Mouse (Mus musculus) bone marrow, adult 2 months (tissue): Measurements from ENCODE around the gene Arhgef3. TPM values are rescaled to one million over a fixed set of nuclear protein-coding genes. Genes with fewer than 3 reads are reported as not detected.
A peak's percentile ranks its signal among the peaks of the same experiment; 100 is the strongest.

Source experiments
- H3K27ac ChIP-seq: fragments of 200-500 bp; 2 replicates; pipeline ENCODE4 v1.5.1; 2012; ENCODE audit warnings: low read depth, mild to moderate bottlenecking, control low read depth, inconsistent platforms, low read length; ENCODE audit not compliant: control insufficient read depth, poor library complexity, insufficient read depth
- H3K4me1 ChIP-seq: fragments of 200-500 bp; 2 replicates; pipeline ENCODE4 v1.6.1; 2011; ENCODE audit warnings: low read length; ENCODE audit not compliant: control insufficient read depth, insufficient read depth
- H3K4me3 ChIP-seq: fragments of 200-500 bp; replicated peaks from 2 replicates; pipeline ENCODE3; 2011; ENCODE audit warnings: mild to moderate bottlenecking, low read depth, low read length, control low read depth; ENCODE audit not compliant: control insufficient read depth
- CTCF ChIP-seq: fragments of 200-500 bp; IDR thresholded peaks from 2 replicates; pipeline ENCODE4 v1.5.1; 2011; ENCODE audit warnings: low read length, control low read depth; ENCODE audit not compliant: control insufficient read depth, insufficient read depth
- POLR2A ChIP-seq: fragments of 200-500 bp; IDR thresholded peaks from 2 replicates; pipeline ENCODE4 v1.6.1; 2011; ENCODE audit warnings: low read depth, mild to moderate bottlenecking, control low read depth, low read length, borderline replicate concordance; ENCODE audit not compliant: control insufficient read depth
- WGBS: fragments of 180-500 bp; shearing (Covaris S2); methylation state at CpG from one replicate; pipeline ENCODE4 v1.1.7; 2018; 5-methylcytosine and 5-hydroxymethylcytosine counted together
- polyA plus RNA-seq: library from polyadenylated mRNA; stranded (reverse); fragments of >200 nt; gene quantifications from 2 replicates; pipeline ENCODE4 v1.2.4, GENCODE M21; 2011; ENCODE audit warnings: low replicate concordance; ENCODE audit not compliant: missing spikeins, insufficient read depth, insufficient read length

Gene Arhgef3
- polyA plus RNA-seq, 1 experiment: 14.3 TPM

- H3K27ac ChIP-seq: no peak overlapping the region
- H3K4me1 ChIP-seq: no peaks in the 10 kb centered on the region
- H3K4me3 ChIP-seq: no peak overlapping the region
- WGBS: 61% methylated on average over 16 of the region's 16 CpGs
- no peak for TF ChIP-seq CTCF
- TF ChIP-seq POLR2A: no peak
Measured at GRCm38 (mm10) chr14:27183501-27184230, 69.0 kb downstream of the Arhgef3 start.

GRCm38 (mm10) chr14:27185902-27186301 lies 71.2 kb downstream of the Arhgef3 start:
- no peak for TF ChIP-seq CTCF
- no peak for TF ChIP-seq POLR2A
- Histone ChIP-seq H3K4me1 (no peaks in the 10 kb centered on the region), H3K27ac (no peak overlapping the region), H3K4me3 (no peak overlapping the region)
- 47% methylated on average over 5 of the region's 5 CpGs for WGBS

GRCm38 (mm10) chr14:27186596-27186995 lies 71.9 kb downstream of the Arhgef3 start:
- no peaks in the 10 kb centered on the region for H3K4me1 ChIP-seq

GRCm38 (mm10) chr14:27187025-27187424 lies 72.3 kb downstream of the Arhgef3 start:
- H3K27ac ChIP-seq: no peak overlapping the region
- no peak overlapping the region for H3K4me3 ChIP-seq
- TF ChIP-seq POLR2A (no peak), CTCF (peak; percentile 87)
- no peaks in the 10 kb centered on the region for H3K4me1 ChIP-seq
- WGBS: 15% methylated on average over 4 of the region's 4 CpGs

More at GRCm38 (mm10) chr14:27186596-27186995, 71.9 kb downstream of the Arhgef3 start:
- WGBS: 68% methylated on average over 4 of the region's 4 CpGs
- TF ChIP-seq CTCF: no peak
- no peak for TF ChIP-seq POLR2A
- no peak overlapping the region for H3K27ac ChIP-seq
- H3K4me3 ChIP-seq: no peak overlapping the region

GRCm38 (mm10) chr14:27187885-27188284 lies 73.2 kb downstream of the Arhgef3 start:
- no peak for TF ChIP-seq POLR2A

GRCm38 (mm10) chr14:27192450-27192849 lies 77.8 kb downstream of the Arhgef3 start:
- Histone ChIP-seq H3K4me1 (no peaks in the 10 kb centered on the region), H3K27ac (no peak overlapping the region), H3K4me3 (no peak overlapping the region)
- 13% methylated on average over 3 of the region's 3 CpGs for WGBS
- peak; percentile 79 for TF ChIP-seq CTCF
- TF ChIP-seq POLR2A: no peak

More at GRCm38 (mm10) chr14:27187885-27188284, 73.2 kb downstream of the Arhgef3 start:
- H3K27ac ChIP-seq: no peak overlapping the region
- no peak overlapping the region for H3K4me3 ChIP-seq
- H3K4me1 ChIP-seq: no peaks in the 10 kb centered on the region
- 80% methylated on average over 4 of the region's 4 CpGs for WGBS

GRCm38 (mm10) chr14:27196980-27197379 lies 82.3 kb downstream of the Arhgef3 start:
- no peak for TF ChIP-seq CTCF
- no peak for TF ChIP-seq POLR2A
- Histone ChIP-seq H3K27ac (no peak overlapping the region), H3K4me1 (no peaks in the 10 kb centered on the region), H3K4me3 (no peak overlapping the region)
- WGBS: 34% methylated on average over 8 of the region's 8 CpGs

GRCm38 (mm10) chr14:27198490-27199089 lies 83.9 kb downstream of the Arhgef3 start:
- Histone ChIP-seq H3K4me3 (no peak overlapping the region), H3K27ac (no peak overlapping the region), H3K4me1 (no peaks in the 10 kb centered on the region)
- 68% methylated on average over 5 of the region's 5 CpGs for WGBS
- TF ChIP-seq CTCF: no peak
- TF ChIP-seq POLR2A: no peak
